Mouse (Mus musculus) thymus, postnatal 0 days (tissue): ENCODE data around the gene Vmn2r31. TPM values are rescaled to one million over a fixed set of nuclear protein-coding genes. Genes with fewer than 3 reads are reported as not detected.
"Not testable (repeated sequence)": the region's sequence is repeated elsewhere in the genome, so short reads cannot be mapped to it uniquely, and the experiment has no call there.

Source experiments
- DNase-seq: peaks from one replicate; pipeline ENCODE4 v3.0.0-alpha.2; 2015; ENCODE audit warnings: low spot score
- polyA plus RNA-seq: library from polyadenylated mRNA; unstranded; fragments of >200 nt; fragmentation: Nextera tagmentation; extraction: Ambion mirVana; gene quantifications from 2 replicates; pipeline ENCODE4 v1.2.1, GENCODE M21; 2015

Gene Vmn2r31
- not detected in 2 replicates for polyA plus RNA-seq

GRCm38 (mm10) chr7:7399603-7400002 is at the start of gene Vmn2r31:
TSS of gene Vmn2r31 (minus strand) at chr7:7399703.
- not testable (repeated sequence) for DNase-seq

- not testable (repeated sequence) for DNase-seq
Measured at GRCm38 (mm10) chr7:7374431-7374830, 25.1 kb downstream of the Vmn2r31 start, which contains the start of gene Gm45783. TSS of gene Gm45783 (minus strand) at chr7:7374573.

GRCm38 (mm10) chr7:7337509-7337908 is 62.0 kb downstream of the Vmn2r31 start, which contains the start of gene Vmn2r30:
TSS of gene Vmn2r30 (minus strand) at chr7:7337609.
- not testable (repeated sequence) for DNase-seq

Other genes with a start within 250 kb of the Vmn2r31 start
- gene Zfp418, start 228.4 kb downstream of the Vmn2r31 start, polyA plus RNA-seq = 1.2 and 1.5 TPM in 2 replicates
- 3.9 and 4.0 TPM in 2 replicates for gene Zfp772, start 189.7 kb downstream of the Vmn2r31 start, polyA plus RNA-seq
- gene Vmn2r29, start 152.4 kb downstream of the Vmn2r31 start, polyA plus RNA-seq = 0.13 TPM in 1 of 2 replicates, not detected in the other
- 0.41 and 0.85 TPM in 2 replicates for gene Gm45844, start 121.4 kb downstream of the Vmn2r31 start, polyA plus RNA-seq
- gene Clcn4, start 98.9 kb downstream of the Vmn2r31 start, polyA plus RNA-seq = 39.0 and 42.6 TPM in 2 replicates
- gene Vmn2r30, start 62.1 kb downstream of the Vmn2r31 start, polyA plus RNA-seq = not detected in 2 replicates
- not detected in 2 replicates for gene Gm45783, start 25.1 kb downstream of the Vmn2r31 start, polyA plus RNA-seq
- gene Vmn2r32, start 80.3 kb upstream of the Vmn2r31 start, polyA plus RNA-seq = not detected in 2 replicates
- not detected in 2 replicates for gene Vmn2r33, start 167.1 kb upstream of the Vmn2r31 start, polyA plus RNA-seq